Mouse (Mus musculus) bone marrow macrophage, adult 2 months (primary cell): ENCODE measurements around the gene Mmaa.

ENCODE experiments used
- CTCF ChIP-seq: IDR thresholded peaks from 2 replicates; pipeline ENCODE4 v1.5.1; 2012; ENCODE audit warnings: low read depth, mild to moderate bottlenecking, low read length, moderate library complexity
- POLR2A ChIP-seq: IDR thresholded peaks from 2 replicates; pipeline ENCODE4 v1.6.1; 2012; ENCODE audit warnings: mild to moderate bottlenecking, low read depth, low read length, borderline replicate concordance

DNA sequence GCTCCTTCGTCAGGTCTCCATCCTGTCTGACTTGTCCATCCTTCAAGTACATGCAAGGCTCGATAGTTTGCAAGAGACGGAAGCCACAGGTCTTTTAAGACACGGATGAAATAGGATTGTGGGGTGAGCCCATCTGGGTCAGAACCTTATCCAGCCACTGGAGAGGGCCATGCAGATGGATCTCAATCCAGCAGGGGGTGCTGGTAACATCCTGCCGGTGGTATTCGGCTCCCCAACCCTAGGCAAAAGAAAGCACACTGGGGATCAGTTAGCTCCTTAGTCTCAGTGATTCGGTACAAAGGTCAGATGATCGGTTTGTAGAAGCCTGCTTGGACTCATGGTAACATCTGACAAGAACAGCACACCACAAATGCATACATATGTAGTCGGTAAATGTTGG, 44.8 kb upstream of the Mmaa start:
- 0 out of 2 replicates have a peak, but pooled peaks have one; percentile 18 for TF ChIP-seq CTCF
- no peak for TF ChIP-seq POLR2A
